Mouse (Mus musculus) G1E (cell line): ENCODE results near the gene Il1f5.

Experiments
- CTCF ChIP-seq: IDR thresholded peaks from 2 replicates; pipeline ENCODE4 v1.5.1; 2012; ENCODE audit warnings: low read depth, low read length, inconsistent platforms, mixed read lengths
- GATA1 ChIP-seq: IDR thresholded peaks from 2 replicates; pipeline ENCODE4 v1.6.1; 2012; ENCODE audit warnings: borderline replicate concordance, low read length, inconsistent platforms, mixed read lengths
- POLR2AphosphoS5 ChIP-seq: IDR thresholded peaks from 2 replicates; pipeline ENCODE4 v1.6.1; 2012; ENCODE audit warnings: low read depth, low read length, inconsistent platforms; ENCODE audit not compliant: insufficient replicate concordance
- TAL1 ChIP-seq: conservative IDR thresholded peaks from 2 replicates; pipeline ENCODE4 v1.6.1; 2012; ENCODE audit warnings: low read depth, low read length, inconsistent platforms, mixed read lengths

DNA sequence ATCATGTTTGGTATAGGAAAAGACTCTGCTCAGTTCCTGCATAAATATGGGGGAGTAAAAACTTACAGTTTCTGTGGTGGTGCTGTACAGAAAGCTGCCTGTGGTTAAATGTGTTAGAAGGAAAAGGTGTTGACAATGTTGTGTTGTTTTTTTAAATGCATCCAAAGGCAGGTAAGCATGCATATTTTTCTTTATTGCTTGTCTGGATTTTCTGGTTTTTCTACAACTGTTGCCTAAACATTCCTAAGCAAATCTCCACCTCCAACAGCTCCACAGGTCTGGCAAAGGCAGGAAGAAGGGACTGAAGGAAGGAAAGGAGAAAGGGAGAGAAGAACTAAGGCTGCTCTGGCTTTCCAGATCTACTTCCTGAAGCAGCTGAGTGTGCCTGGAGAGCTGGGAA lies at the start of gene Il1f5:
- no peak for TF ChIP-seq CTCF
- no peak for TF ChIP-seq TAL1
- no peak for TF ChIP-seq GATA1
- TF ChIP-seq POLR2AphosphoS5 = no peak
